Mouse (Mus musculus): ENCODE results near the gene Fstl3. TPM values are rescaled to one million over a fixed set of nuclear protein-coding genes. Genes with fewer than 3 reads are reported as not detected.

Fstl3 gene
- total and polyA plus RNA-seq, 2 experiments from 2014 or later = 3.4 to 3.9 TPM

GRCm38 (mm10) chr10:79769329-79769728 lies 7.7 kb upstream of the Fstl3 start:
- Histone ChIP-seq H3K4me1 (ENCODE audit: insufficient read depth, low read length) (peaks cover 8% of the 10 kb centered on the region; the same call in 1 of the 2 replicates), H3K4me3 (ENCODE audit: low read depth, low read length) (no peak overlapping the region), H3K36me3 (ENCODE audit: insufficient read depth, low read length) (no peaks in the 10 kb centered on the region), H3K9ac (replicated peaks; ENCODE audit: low read length, poor library complexity, severe bottlenecking) (no peak overlapping the region), H3K27ac (ENCODE audit: low read depth, low read length) (no peak overlapping the region), H3K4me2 (ENCODE audit: low read depth, low read length, poor library complexity, severe bottlenecking) (no peak overlapping the region), H3K27me3 (ENCODE audit: insufficient read depth, low read length) (no peaks in the 10 kb centered on the region), H3K9me3 (ENCODE audit: low read length) (no peaks in the 10 kb centered on the region)
- 67% methylated on average over 4 of the region's 4 CpGs for WGBS
- ATAC-seq (ENCODE audit: low FRiP score) (no peak), DNase-seq (ENCODE audit: low spot score) (no peak)
- TF ChIP-seq CTCF (IDR thresholded peaks at IDR 0.05) = no peak

GRCm38 (mm10) chr10:79772320-79772719 lies 4.8 kb upstream of the Fstl3 start:
- Histone ChIP-seq H3K27me3 (ENCODE audit: insufficient read depth, low read length) (peaks cover 9% of the 10 kb centered on the region; the same call in 1 of the 2 replicates), H3K4me1 (ENCODE audit: insufficient read depth, low read length) (no peaks in the 10 kb centered on the region; the same call in 1 of the 2 replicates), H3K27ac (ENCODE audit: low read depth, low read length) (no peak overlapping the region), H3K4me3 (ENCODE audit: low read depth, low read length) (no peak overlapping the region), H3K9ac (replicated peaks; ENCODE audit: low read length, poor library complexity, severe bottlenecking) (no peak overlapping the region), H3K36me3 (ENCODE audit: insufficient read depth, low read length) (no peaks in the 10 kb centered on the region), H3K9me3 (ENCODE audit: low read length) (no peaks in the 10 kb centered on the region), H3K4me2 (ENCODE audit: low read depth, low read length, poor library complexity, severe bottlenecking) (no peak overlapping the region)
- DNase-seq (ENCODE audit: low spot score) = no peak
- TF ChIP-seq CTCF (IDR thresholded peaks at IDR 0.05) = no peak; the same call in 1 of the 2 replicates
- no peak for ATAC-seq (ENCODE audit: low FRiP score)
- 91% methylated on average over 3 of the region's 3 CpGs for WGBS

DNA sequence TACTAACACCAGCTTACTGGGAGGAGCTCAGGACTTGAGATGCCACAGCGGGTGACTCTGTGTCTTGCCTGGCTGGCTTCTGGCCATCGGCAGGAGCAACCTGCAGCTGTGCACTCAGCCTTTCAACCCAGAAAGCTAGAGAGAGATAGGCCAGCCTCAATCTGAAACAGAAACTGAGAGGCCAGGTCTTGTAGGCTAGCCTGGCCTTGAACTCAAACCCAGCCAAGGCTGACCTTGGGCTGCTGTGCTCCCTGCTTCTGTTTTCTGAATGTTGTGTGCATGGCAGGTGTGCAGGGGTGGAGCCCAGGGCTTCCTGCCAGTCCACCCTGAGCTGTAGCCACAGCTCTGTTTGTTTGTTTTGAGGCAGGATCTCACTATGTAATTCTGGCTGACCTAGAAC lies 3.9 kb upstream of the Fstl3 start:
- H3K9ac ChIP-seq (replicated peaks; ENCODE audit: low read length, poor library complexity, severe bottlenecking) = no peak overlapping the region
- no peaks in the 10 kb centered on the region; the same call in 1 of the 2 replicates for H3K4me1 ChIP-seq (ENCODE audit: insufficient read depth, low read length)
- no peak overlapping the region for H3K4me2 ChIP-seq (ENCODE audit: low read depth, low read length, poor library complexity, severe bottlenecking)
- no peak for DNase-seq (ENCODE audit: low spot score)
- H3K36me3 ChIP-seq (ENCODE audit: insufficient read depth, low read length) = no peaks in the 10 kb centered on the region
- H3K4me3 ChIP-seq (ENCODE audit: low read depth, low read length) = no peak overlapping the region
- H3K27ac ChIP-seq (ENCODE audit: low read depth, low read length) = no peak overlapping the region
- no peaks in the 10 kb centered on the region for H3K9me3 ChIP-seq (ENCODE audit: low read length)
- whole genome bisulfite sequencing = 82% methylated on average over 2 of the region's 2 CpGs
- TF ChIP-seq CTCF (IDR thresholded peaks at IDR 0.05) = no peak
- no peak for ATAC-seq (ENCODE audit: low FRiP score)
- peaks cover 12% of the 10 kb centered on the region; the same call in 1 of the 2 replicates for H3K27me3 ChIP-seq (ENCODE audit: insufficient read depth, low read length)

DNA sequence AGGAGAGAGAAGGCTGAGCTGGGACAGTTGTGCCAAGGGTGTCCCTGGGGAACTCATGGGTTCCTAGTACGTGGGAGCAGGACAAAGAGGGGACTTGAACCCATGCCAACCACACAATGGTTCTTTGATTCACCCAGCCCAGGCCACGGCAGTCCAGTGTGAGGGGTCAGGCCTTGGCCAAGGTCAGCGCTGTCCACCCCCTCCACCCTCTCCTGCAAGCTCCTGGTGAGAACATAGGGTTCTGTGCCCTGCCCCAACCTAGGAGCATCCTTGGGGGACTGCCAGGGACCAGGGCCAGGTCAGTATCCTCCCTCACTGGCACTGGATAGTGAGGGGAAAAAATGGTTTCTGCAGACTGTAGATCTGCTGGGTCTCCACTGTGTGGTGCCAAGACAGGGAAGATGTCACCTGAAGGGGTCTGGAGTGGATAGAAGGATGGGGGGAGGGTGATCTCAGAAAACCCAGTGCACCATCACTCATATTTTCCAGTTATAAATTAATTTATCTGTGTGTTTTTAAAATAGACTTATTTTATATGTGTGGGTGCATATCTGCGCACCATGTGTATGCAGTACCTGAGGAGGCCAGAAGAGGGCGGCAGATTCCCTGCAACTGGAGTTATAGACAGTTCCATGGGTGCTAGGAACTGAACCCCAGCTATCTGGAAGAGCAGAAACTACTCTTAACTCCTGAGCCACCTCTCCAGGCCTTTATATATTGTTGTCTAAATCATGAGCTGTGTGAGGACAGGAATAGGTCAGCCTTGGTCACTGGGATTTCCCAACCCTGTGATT lies 2.4 kb upstream of the Fstl3 start:
- H3K9me3 ChIP-seq (ENCODE audit: low read length) = no peaks in the 10 kb centered on the region
- H3K27ac ChIP-seq (ENCODE audit: low read depth, low read length) = no peak overlapping the region
- H3K4me1 ChIP-seq (ENCODE audit: insufficient read depth, low read length) = no peaks in the 10 kb centered on the region
- peaks cover 12% of the 10 kb centered on the region; the same call in 1 of the 2 replicates for H3K27me3 ChIP-seq (ENCODE audit: insufficient read depth, low read length)
- ATAC-seq (ENCODE audit: low FRiP score) = no peak
- no peak overlapping the region for H3K4me2 ChIP-seq (ENCODE audit: low read depth, low read length, poor library complexity, severe bottlenecking)
- no peak overlapping the region for H3K9ac ChIP-seq (replicated peaks; ENCODE audit: low read length, poor library complexity, severe bottlenecking)
- TF ChIP-seq CTCF (IDR thresholded peaks at IDR 0.05) = peak; percentile 47
- no peak overlapping the region for H3K4me3 ChIP-seq (ENCODE audit: low read depth, low read length)
- no peak for DNase-seq (ENCODE audit: low spot score)
- no peaks in the 10 kb centered on the region for H3K36me3 ChIP-seq (ENCODE audit: insufficient read depth, low read length)
- WGBS = 73% methylated on average over 5 of the region's 5 CpGs

- H3K4me3 ChIP-seq (ENCODE audit: low read depth, low read length) = no peak overlapping the region
- H3K9me3 ChIP-seq (ENCODE audit: low read length) = no peaks in the 10 kb centered on the region
- no peak overlapping the region for H3K9ac ChIP-seq (replicated peaks; ENCODE audit: low read length, poor library complexity, severe bottlenecking)
- TF ChIP-seq CTCF (IDR thresholded peaks at IDR 0.05) = no peak
- 13% methylated on average over 14 of the region's 15 CpGs for WGBS
- no peak overlapping the region for H3K27ac ChIP-seq (ENCODE audit: low read depth, low read length)
- DNase-seq (ENCODE audit: low spot score) (peak; percentile 65), ATAC-seq (ENCODE audit: low FRiP score) (no peak)
- no peaks in the 10 kb centered on the region for H3K36me3 ChIP-seq (ENCODE audit: insufficient read depth, low read length)
- no peaks in the 10 kb centered on the region; the same call in 1 of the 2 replicates for H3K4me1 ChIP-seq (ENCODE audit: insufficient read depth, low read length)
- H3K4me2 ChIP-seq (ENCODE audit: low read depth, low read length, poor library complexity, severe bottlenecking) = no peak overlapping the region
- peaks cover 12% of the 10 kb centered on the region; the same call in 1 of the 2 replicates for H3K27me3 ChIP-seq (ENCODE audit: insufficient read depth, low read length)
Measured at GRCm38 (mm10) chr10:79778006-79778405, 934 bp downstream of the Fstl3 start.

GRCm38 (mm10) chr10:79779193-79779592 lies 2.1 kb downstream of the Fstl3 start:
- DNase-seq (ENCODE audit: low spot score) = no peak
- Histone ChIP-seq H3K9ac (replicated peaks; ENCODE audit: low read length, poor library complexity, severe bottlenecking) (no peak overlapping the region), H3K36me3 (ENCODE audit: insufficient read depth, low read length) (no peaks in the 10 kb centered on the region), H3K4me2 (ENCODE audit: low read depth, low read length, poor library complexity, severe bottlenecking) (no peak overlapping the region), H3K27ac (ENCODE audit: low read depth, low read length) (no peak overlapping the region), H3K27me3 (ENCODE audit: insufficient read depth, low read length) (peaks cover 12% of the 10 kb centered on the region; the same call in 1 of the 2 replicates), H3K9me3 (ENCODE audit: low read length) (no peaks in the 10 kb centered on the region), H3K4me1 (ENCODE audit: insufficient read depth, low read length) (no peaks in the 10 kb centered on the region; the same call in 1 of the 2 replicates), H3K4me3 (ENCODE audit: low read depth, low read length) (no peak overlapping the region)
- 17% methylated on average over 2 of the region's 2 CpGs for WGBS
- no peak for TF ChIP-seq CTCF (IDR thresholded peaks at IDR 0.05)
- no peak for ATAC-seq (ENCODE audit: low FRiP score)
